Mouse (Mus musculus) erythroblast, embryonic 14.5 days (primary cell): ENCODE results near the gene Macc1.

ENCODE experiments used
- GATA1 ChIP-seq: IDR thresholded peaks from 2 replicates; pipeline ENCODE4 v1.6.1; 2012; ENCODE audit warnings: low read length, inconsistent platforms, mixed read lengths
- TAL1 ChIP-seq: IDR thresholded peaks from 3 replicates; pipeline ENCODE4 v1.6.1; 2012; ENCODE audit warnings: low read length, inconsistent platforms, mixed read lengths

GRCm38 (mm10) chr12:119330644-119331043 lies 16.6 kb downstream of the Macc1 start:
- no peak for TF ChIP-seq GATA1
- TF ChIP-seq TAL1: no peak
